Mouse (Mus musculus) ES-E14 (cell line): ENCODE data around the gene Bid. TPM values are rescaled to one million over a fixed set of nuclear protein-coding genes. Genes with fewer than 3 reads are reported as not detected.
"Not testable (repeated sequence)": the region's sequence is repeated elsewhere in the genome, so short reads cannot be mapped to it uniquely, and the experiment has no call there.

Experiments
- DNase-seq: peaks from one replicate; pipeline ENCODE4 v3.0.0-alpha.2; 2013; ENCODE audit warnings: low read depth, low spot score
- H3K27ac ChIP-seq: 2 replicates; pipeline ENCODE4 v1.5.1; 2012; ENCODE audit warnings: low read depth, mild to moderate bottlenecking, low read length, moderate library complexity, mixed read lengths; ENCODE audit not compliant: poor library complexity, insufficient read depth, severe bottlenecking
- H3K36me3 ChIP-seq: 2 replicates; pipeline ENCODE4 v1.6.1; 2012; ENCODE audit warnings: mild to moderate bottlenecking, low read length, moderate library complexity, mixed read lengths; ENCODE audit not compliant: control insufficient read depth, poor library complexity, insufficient read depth, severe bottlenecking
- H3K4me1 ChIP-seq, 2 experiments: fragments of 150-350 bp in 1 of 2; sonication (generic) in 1 of 2; 2 replicates each; pipeline ENCODE4 v1.6.1; 2012; ENCODE audit warnings: low read length in 2 of 2, mild to moderate bottlenecking in 1 of 2, mixed read lengths in 1 of 2; ENCODE audit not compliant: control insufficient read depth in 2 of 2, insufficient read depth in 2 of 2, poor library complexity in 1 of 2
- H3K4me3 ChIP-seq, 2 experiments: fragments of 150-350 bp in 1 of 2; sonication (generic) in 1 of 2; 2 replicates each; pipeline ENCODE4 v1.5.1; 2012; ENCODE audit warnings: low read length in 2 of 2, low read depth in 1 of 2, mild to moderate bottlenecking in 1 of 2, mixed read lengths in 1 of 2; ENCODE audit not compliant: insufficient read depth in 1 of 2, poor library complexity in 1 of 2, severe bottlenecking in 1 of 2
- H3K9ac ChIP-seq: 2 replicates; pipeline ENCODE4 v1.6.1; 2012; ENCODE audit warnings: low read depth, mild to moderate bottlenecking, low read length, mixed read lengths; ENCODE audit not compliant: poor library complexity, insufficient read depth, severe bottlenecking
- H3K9me3 ChIP-seq: fragments of 150-350 bp; sonication (generic); 2 replicates; pipeline ENCODE4 v1.6.1; 2012; ENCODE audit warnings: low read depth, mild to moderate bottlenecking, low read length; ENCODE audit not compliant: control insufficient read depth, insufficient read depth
- CHD2 ChIP-seq: IDR thresholded peaks from 2 replicates; pipeline ENCODE4 v1.6.1; 2014; ENCODE audit warnings: mild to moderate bottlenecking, low read depth, low read length, inconsistent platforms
- HCFC1 ChIP-seq: IDR thresholded peaks from 2 replicates; pipeline ENCODE4 v1.6.1; 2012; ENCODE audit warnings: low read length, inconsistent platforms, borderline replicate concordance; ENCODE audit not compliant: insufficient read depth
- MAFK ChIP-seq: IDR thresholded peaks from 2 replicates; pipeline ENCODE4 v1.6.1; 2014; ENCODE audit warnings: mild to moderate bottlenecking, low read depth, low read length, inconsistent platforms; ENCODE audit not compliant: insufficient read depth
- ZC3H11A ChIP-seq: IDR thresholded peaks from 2 replicates; pipeline ENCODE4 v1.6.1; 2012; ENCODE audit warnings: low read depth, mild to moderate bottlenecking, inconsistent platforms, low read length, borderline replicate concordance
- ZNF384 ChIP-seq: IDR thresholded peaks from 2 replicates; pipeline ENCODE4 v1.6.1; 2012; ENCODE audit warnings: low read depth, low read length, inconsistent platforms
- in situ Hi-C, 2 experiments: fragments of 600-800 bp; cut with MboI; formaldehyde crosslinking; loops; one replicate each; pipeline ENCODE4 v1.15.1; 2025; ENCODE audit warnings: low sequenced_read_pairs in 2 of 2, inconsistent platforms in 1 of 2; ENCODE audit not compliant: unreplicated experiment in 2 of 2
- total RNA-seq: library from RNA; depleted of rRNA; stranded (reverse); fragments of 300-350 nt; gene quantifications from 2 replicates; pipeline ENCODE4 v1.2.3, GENCODE M21; 2012

Bid gene
- total RNA-seq, 1 experiment = 20.0 TPM

- Histone ChIP-seq H3K9ac (no peak overlapping the region), H3K4me3 (no peak overlapping the region), H3K36me3 (peaks cover 2% of the 10 kb centered on the region; the same call in 1 of the 2 replicates), H3K4me1 (peaks cover 3 to 29% of the 10 kb centered on the region in 2 experiments; a peak in 3 of 4 replicates), H3K27ac (no peak overlapping the region), H3K9me3 (no peaks in the 10 kb centered on the region)
- DNase-seq = no peak
- TF ChIP-seq HCFC1 (no peak), ZNF384 (no peak), MAFK (no peak), ZC3H11A (no peak), CHD2 (no peak)
- in situ Hi-C loops = no loop called here
Observed at GRCm38 (mm10) chr6:120912931-120913330, 3.7 kb downstream of the Bid start.

DNA sequence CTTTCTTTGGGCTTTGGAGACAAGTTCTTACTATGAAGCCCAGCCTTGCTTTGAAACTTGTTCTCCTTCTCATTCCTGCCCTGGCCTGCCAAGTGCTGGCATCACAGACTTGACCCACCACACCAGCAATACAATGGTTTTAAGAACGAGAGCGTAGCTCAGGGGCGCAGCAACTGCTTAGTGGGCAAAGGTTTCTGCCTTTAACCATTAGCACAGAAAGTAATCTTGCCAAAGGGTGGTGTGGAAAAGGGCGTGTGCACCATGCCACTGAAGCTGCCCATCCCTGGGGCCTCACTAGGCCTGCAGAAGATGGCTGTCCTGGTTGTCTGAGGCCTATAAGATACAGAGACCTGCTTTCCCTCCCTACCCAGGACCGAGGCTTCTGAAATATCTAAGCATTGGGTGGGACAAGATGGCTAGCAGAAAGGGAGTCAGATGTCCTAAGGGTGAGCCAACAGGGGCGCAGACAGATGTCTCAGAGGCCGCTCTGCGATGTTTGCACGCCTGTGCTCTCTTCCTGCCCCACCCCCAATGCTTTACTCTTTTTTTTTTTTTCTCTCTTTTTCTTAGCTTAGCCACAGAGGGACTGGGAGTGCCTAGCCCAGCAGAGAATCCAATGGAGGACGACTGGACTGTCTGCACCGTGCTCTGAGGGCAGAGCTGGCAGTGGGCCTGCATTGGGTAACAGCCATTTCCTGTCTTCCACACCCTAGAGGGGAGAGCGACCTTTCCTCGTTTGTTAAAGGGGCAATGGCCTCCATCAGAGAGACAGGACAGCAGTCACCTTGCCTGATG, 5.2 kb downstream of the Bid start:
- H3K27ac ChIP-seq = no peak overlapping the region
- in situ Hi-C loops = no loop called here
- H3K9me3 ChIP-seq = no peaks in the 10 kb centered on the region
- H3K4me3 ChIP-seq = no peak overlapping the region
- H3K36me3 ChIP-seq = peaks cover 2% of the 10 kb centered on the region; the same call in 1 of the 2 replicates
- no peak for DNase-seq
- peaks cover 7 to 35% of the 10 kb centered on the region in 2 experiments for H3K4me1 ChIP-seq
- no peak overlapping the region for H3K9ac ChIP-seq
- TF ChIP-seq ZNF384 (0 out of 2 replicates have a peak, but pooled peaks have one; percentile 19), ZC3H11A (no peak), MAFK (no peak), CHD2 (no peak), HCFC1 (no peak)

GRCm38 (mm10) chr6:120909501-120909900, 7.2 kb downstream of the Bid start:
- no peaks in the 10 kb centered on the region for H3K9me3 ChIP-seq
- TF ChIP-seq CHD2 = no peak
- peaks cover 3 to 25% of the 10 kb centered on the region in 2 experiments for H3K4me1 ChIP-seq
- peaks cover 2% of the 10 kb centered on the region; the same call in 1 of the 2 replicates for H3K36me3 ChIP-seq
- in situ Hi-C loops = no loop called here
- no peak for DNase-seq
- H3K27ac ChIP-seq = no peak overlapping the region
- no peak overlapping the region for H3K4me3 ChIP-seq
- no peak overlapping the region for H3K9ac ChIP-seq

- peak; percentile 40 for DNase-seq
- H3K9me3 ChIP-seq, in situ Hi-C loops, H3K36me3 ChIP-seq, H3K9ac ChIP-seq, H3K27ac ChIP-seq: not testable (repeated sequence)
- Histone ChIP-seq H3K4me1 (peaks cover 3 to 23% of the 10 kb centered on the region in 2 experiments), H3K4me3 (0 out of 4 replicates have a peak overlapping the region, but pooled peaks of 1 of the 2 experiments have one; percentile 18)
Observed at GRCm38 (mm10) chr6:120907876-120908597, 8.6 kb downstream of the Bid start.
